Mouse (Mus musculus): ENCODE results near the gene Slc39a5. TPM values are rescaled to one million over a fixed set of nuclear protein-coding genes. Genes with fewer than 3 reads are reported as not detected.

The Slc39a5 gene
- total and polyA plus RNA-seq, 2 experiments from 2014 or later, result not detected

GRCm38 (mm10) chr10:128372142-128372541 lies 28.9 kb downstream of the Slc39a5 start:
- DNase-seq (ENCODE audit: low spot score), result no peak
- no peak for ATAC-seq (ENCODE audit: insufficient read depth, low read depth)
- Histone ChIP-seq H3K9me3 (replicated peaks; ENCODE audit: control insufficient read depth, low read length) (no peaks in the 10 kb centered on the region), H3K36me3 (replicated peaks; ENCODE audit: control insufficient read depth, insufficient read depth, low read length) (no peaks in the 10 kb centered on the region), H3K4me3 (ENCODE audit: low read depth, low read length) (no peak overlapping the region), H3K4me1 (ENCODE audit: control insufficient read depth, insufficient read depth) (peaks cover 11% of the 10 kb centered on the region; the same call in 1 of the 2 replicates), H3K9ac (replicated peaks; ENCODE audit: low read depth, low read length) (no peak overlapping the region), H3K27me3 (ENCODE audit: control insufficient read depth, insufficient read depth, low read length) (no peaks in the 10 kb centered on the region), H3K27ac (ENCODE audit: low read depth) (no peak overlapping the region), H3K4me2 (ENCODE audit: low read depth, low read length) (no peak overlapping the region)
- TF ChIP-seq CTCF (IDR thresholded peaks at IDR 0.05; ENCODE audit: low read depth) (no peak), EP300 (IDR thresholded peaks at IDR 0.05; ENCODE audit: low read depth) (no peak)
- 81% methylated on average over 5 of the region's 5 CpGs for WGBS

DNA sequence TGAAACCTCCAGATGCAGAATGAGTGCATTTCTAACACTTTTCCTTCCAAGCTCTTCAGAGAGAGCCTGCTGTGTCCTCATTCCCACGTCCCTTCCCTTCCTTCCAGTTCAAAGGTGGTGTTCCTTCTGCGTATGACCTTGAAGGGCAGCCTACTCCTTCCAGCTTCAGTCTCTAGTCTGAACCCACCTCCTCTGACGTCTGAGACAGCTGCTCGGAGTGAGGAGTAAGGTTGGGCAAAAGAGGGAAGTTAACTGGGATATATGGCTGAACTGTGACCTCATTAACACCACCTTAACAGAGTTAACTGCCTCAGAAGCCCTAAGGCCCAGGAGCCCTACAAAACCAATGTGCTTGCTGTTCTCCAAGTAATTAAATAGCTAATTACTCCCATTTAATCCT lies 30.4 kb downstream of the Slc39a5 start:
- TF ChIP-seq CTCF (IDR thresholded peaks at IDR 0.05; ENCODE audit: low read depth), result no peak
- TF ChIP-seq EP300 (IDR thresholded peaks at IDR 0.05; ENCODE audit: low read depth), result no peak
- Histone ChIP-seq H3K9me3 (replicated peaks; ENCODE audit: control insufficient read depth, low read length) (no peaks in the 10 kb centered on the region), H3K4me2 (ENCODE audit: low read depth, low read length) (no peak overlapping the region), H3K27me3 (ENCODE audit: control insufficient read depth, insufficient read depth, low read length) (no peaks in the 10 kb centered on the region), H3K36me3 (replicated peaks; ENCODE audit: control insufficient read depth, insufficient read depth, low read length) (0 out of 2 replicates have a peak, but pooled peaks cover 4% of the 10 kb centered on the region), H3K4me3 (ENCODE audit: low read depth, low read length) (no peak overlapping the region), H3K27ac (ENCODE audit: low read depth) (no peak overlapping the region), H3K9ac (replicated peaks; ENCODE audit: low read depth, low read length) (no peak overlapping the region), H3K4me1 (ENCODE audit: control insufficient read depth, insufficient read depth) (peaks cover 11% of the 10 kb centered on the region; the same call in 1 of the 2 replicates)
- 62% methylated on average over 4 of the region's 4 CpGs for WGBS
- no peak for ATAC-seq (ENCODE audit: insufficient read depth, low read depth)
- no peak for DNase-seq (ENCODE audit: low spot score)

GRCm38 (mm10) chr10:128370021-128370420 lies 31.0 kb downstream of the Slc39a5 start:
- H3K4me1 ChIP-seq (ENCODE audit: control insufficient read depth, insufficient read depth), result peaks cover 11% of the 10 kb centered on the region; the same call in 1 of the 2 replicates
- TF ChIP-seq EP300 (IDR thresholded peaks at IDR 0.05; ENCODE audit: low read depth), result no peak
- no peak for TF ChIP-seq CTCF (IDR thresholded peaks at IDR 0.05; ENCODE audit: low read depth)
- DNase-seq (ENCODE audit: low spot score), result no peak
- ATAC-seq (ENCODE audit: insufficient read depth, low read depth), result no peak
- no peak overlapping the region for H3K9ac ChIP-seq (replicated peaks; ENCODE audit: low read depth, low read length)
- peaks cover 6% of the 10 kb centered on the region for H3K36me3 ChIP-seq (replicated peaks; ENCODE audit: control insufficient read depth, insufficient read depth, low read length)
- no peaks in the 10 kb centered on the region for H3K9me3 ChIP-seq (replicated peaks; ENCODE audit: control insufficient read depth, low read length)
- no peak overlapping the region; the same call in 1 of the 2 replicates for H3K4me2 ChIP-seq (ENCODE audit: low read depth, low read length)
- H3K27ac ChIP-seq (ENCODE audit: low read depth), result 0 out of 2 replicates have a peak overlapping the region, but pooled peaks have one; percentile 96
- WGBS, result 51% methylated on average over 6 of the region's 6 CpGs
- H3K4me3 ChIP-seq (ENCODE audit: low read depth, low read length), result no peak overlapping the region
- H3K27me3 ChIP-seq (ENCODE audit: control insufficient read depth, insufficient read depth, low read length), result no peaks in the 10 kb centered on the region

DNA sequence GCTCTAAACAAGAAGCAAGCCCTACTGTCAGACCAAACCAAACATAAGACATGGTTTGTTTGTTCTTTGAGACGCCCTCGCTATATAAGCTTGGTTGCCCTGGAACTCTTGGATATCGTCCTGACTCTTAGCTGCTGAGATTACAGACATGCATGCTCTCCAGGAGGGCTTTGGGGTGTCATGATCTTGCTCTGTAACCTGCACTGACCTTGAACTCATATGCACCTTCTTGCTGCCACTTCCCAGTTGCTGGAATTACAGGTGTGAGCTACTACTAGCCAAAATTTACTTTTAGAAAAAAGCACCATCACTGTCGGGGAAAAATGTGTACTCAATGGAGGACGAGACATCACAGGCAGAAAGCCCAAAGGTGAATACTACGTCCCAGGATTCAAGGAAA lies 31.4 kb downstream of the Slc39a5 start:
- Histone ChIP-seq H3K9me3 (replicated peaks; ENCODE audit: control insufficient read depth, low read length) (no peaks in the 10 kb centered on the region), H3K27ac (ENCODE audit: low read depth) (peak overlapping the region; percentile 96), H3K4me1 (ENCODE audit: control insufficient read depth, insufficient read depth) (peaks cover 11% of the 10 kb centered on the region; the same call in 1 of the 2 replicates), H3K9ac (replicated peaks; ENCODE audit: low read depth, low read length) (0 out of 2 replicates have a peak overlapping the region, but pooled peaks have one; percentile 73), H3K27me3 (ENCODE audit: control insufficient read depth, insufficient read depth, low read length) (no peaks in the 10 kb centered on the region), H3K4me3 (ENCODE audit: low read depth, low read length) (0 out of 2 replicates have a peak overlapping the region, but pooled peaks have one; percentile 79), H3K4me2 (ENCODE audit: low read depth, low read length) (peak overlapping the region; percentile 82), H3K36me3 (replicated peaks; ENCODE audit: control insufficient read depth, insufficient read depth, low read length) (peaks cover 9% of the 10 kb centered on the region)
- ATAC-seq (ENCODE audit: insufficient read depth, low read depth), result no peak
- TF ChIP-seq EP300 (IDR thresholded peaks at IDR 0.05; ENCODE audit: low read depth) (no peak), CTCF (IDR thresholded peaks at IDR 0.05; ENCODE audit: low read depth) (no peak)
- no peak for DNase-seq (ENCODE audit: low spot score)
- 77% methylated on average over 6 of the region's 6 CpGs for WGBS

GRCm38 (mm10) chr10:128369218-128369543 lies 31.8 kb downstream of the Slc39a5 start:
- H3K4me3 ChIP-seq (ENCODE audit: low read depth, low read length), result peak overlapping the region; percentile 79
- DNase-seq (ENCODE audit: low spot score) (no peak), ATAC-seq (ENCODE audit: insufficient read depth, low read depth) (no peak)
- no peaks in the 10 kb centered on the region for H3K9me3 ChIP-seq (replicated peaks; ENCODE audit: control insufficient read depth, low read length)
- 6% methylated on average over 9 of the region's 9 CpGs for WGBS
- peak overlapping the region; percentile 82 for H3K4me2 ChIP-seq (ENCODE audit: low read depth, low read length)
- H3K4me1 ChIP-seq (ENCODE audit: control insufficient read depth, insufficient read depth), result peaks cover 11% of the 10 kb centered on the region; the same call in 1 of the 2 replicates
- no peaks in the 10 kb centered on the region for H3K27me3 ChIP-seq (ENCODE audit: control insufficient read depth, insufficient read depth, low read length)
- peaks cover 9% of the 10 kb centered on the region for H3K36me3 ChIP-seq (replicated peaks; ENCODE audit: control insufficient read depth, insufficient read depth, low read length)
- no peak for TF ChIP-seq EP300 (IDR thresholded peaks at IDR 0.05; ENCODE audit: low read depth)
- TF ChIP-seq CTCF (IDR thresholded peaks at IDR 0.05; ENCODE audit: low read depth), result no peak
- peak overlapping the region; percentile 96 for H3K27ac ChIP-seq (ENCODE audit: low read depth)
- peak overlapping the region; percentile 73 for H3K9ac ChIP-seq (replicated peaks; ENCODE audit: low read depth, low read length)

Data from heart, postnatal 0 days (tissue).